Mouse (Mus musculus) left cerebral cortex, postnatal 36 days (tissue): Measurements from ENCODE around the gene Psen2. TPM values are rescaled to one million over a fixed set of nuclear protein-coding genes. Genes with fewer than 3 reads are reported as not detected.

Source experiments
- DNase-seq, 2 experiments: peaks; one replicate each; pipeline ENCODE4 v3.0.0; 2021 to 2022; ENCODE audit warnings: low spot score in 2 of 2, mixed read lengths in 1 of 2
- intact Hi-C: fragments of 180-260 bp; cut with DNase I; formaldehyde crosslinking; loops from one replicate; pipeline ENCODE4 v1.15.1; 2025
- total RNA-seq, 2 experiments: library from RNA; stranded (reverse); gene quantifications; 2 replicates each; pipeline ENCODE4 v1.2.3; 2021

Gene Psen2
- total RNA-seq, 2 experiments from 2014 or later = 19.3 to 20.0 TPM

DNA sequence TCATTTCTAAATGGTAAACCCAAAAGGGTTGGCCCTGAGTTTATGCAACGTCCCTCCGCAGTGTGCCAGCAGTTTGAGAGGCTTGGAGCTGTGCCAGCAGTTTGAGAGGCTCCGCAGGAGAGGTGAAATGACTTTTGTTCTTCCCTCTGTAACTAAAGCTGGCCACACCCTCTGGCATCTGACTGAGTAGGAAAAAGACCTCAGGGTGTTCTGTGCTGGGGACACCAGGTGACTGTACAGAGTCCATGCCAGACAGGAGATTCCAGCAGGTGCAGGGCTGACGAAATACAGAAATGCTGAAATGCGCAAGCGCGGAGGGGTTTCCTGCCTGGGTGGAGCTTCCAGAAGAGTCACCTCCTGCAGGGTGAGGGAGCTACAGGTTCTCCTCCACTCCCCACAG lies 16.4 kb upstream of the Psen2 start:
- intact Hi-C loops = no loop called here
- DNase-seq = no peak

DNA sequence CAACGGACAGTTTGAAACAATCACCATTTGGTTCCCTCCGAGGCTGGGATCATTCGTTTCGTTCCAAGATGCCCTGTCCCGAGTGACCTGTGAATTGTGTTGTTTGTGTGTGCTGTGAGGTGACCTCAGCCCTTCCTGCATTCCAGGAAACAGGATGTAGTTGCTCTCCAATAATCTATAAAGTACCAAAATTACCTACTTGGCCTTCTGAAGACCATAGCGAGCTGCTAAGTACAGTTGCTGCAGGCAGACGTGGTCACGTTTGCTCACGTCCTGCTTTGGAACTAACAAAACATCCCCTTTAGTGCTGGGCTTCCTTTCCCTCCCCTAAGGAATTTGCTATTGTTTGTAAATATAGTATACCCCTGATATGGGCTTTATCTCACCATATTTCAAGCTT lies 14.3 kb upstream of the Psen2 start:
- intact Hi-C loops = no loop called here
- no peak for DNase-seq

DNA sequence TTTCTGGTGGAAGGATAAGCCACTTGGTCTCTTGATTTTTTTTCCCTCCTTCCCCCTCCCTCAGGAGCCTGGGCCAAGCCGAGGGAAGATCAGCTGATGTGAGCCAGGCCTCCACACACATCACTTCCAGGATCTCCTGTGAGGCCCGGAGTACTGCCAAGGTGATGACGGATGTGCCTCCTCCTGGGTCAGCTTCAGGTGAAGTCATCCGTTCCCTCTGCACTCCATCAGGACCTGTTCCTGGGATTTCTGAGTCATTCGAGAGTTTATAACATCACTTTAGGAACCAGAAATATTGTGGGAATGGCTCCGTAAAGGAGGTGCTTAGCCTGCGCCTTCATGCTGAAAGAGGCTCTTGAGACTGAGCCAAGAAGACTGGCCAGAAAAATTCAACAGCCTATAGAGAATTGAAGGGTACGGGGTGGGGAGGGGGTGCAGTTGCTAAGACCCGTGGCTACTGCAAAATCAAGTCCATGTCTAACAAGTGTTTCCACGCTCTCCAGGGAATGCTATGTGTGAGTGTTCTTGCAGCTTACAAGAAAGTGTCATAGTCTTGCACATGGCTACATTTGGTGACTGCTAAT lies 11.6 kb upstream of the Psen2 start:
- DNase-seq = no peak
- intact Hi-C loops = no loop called here

DNA sequence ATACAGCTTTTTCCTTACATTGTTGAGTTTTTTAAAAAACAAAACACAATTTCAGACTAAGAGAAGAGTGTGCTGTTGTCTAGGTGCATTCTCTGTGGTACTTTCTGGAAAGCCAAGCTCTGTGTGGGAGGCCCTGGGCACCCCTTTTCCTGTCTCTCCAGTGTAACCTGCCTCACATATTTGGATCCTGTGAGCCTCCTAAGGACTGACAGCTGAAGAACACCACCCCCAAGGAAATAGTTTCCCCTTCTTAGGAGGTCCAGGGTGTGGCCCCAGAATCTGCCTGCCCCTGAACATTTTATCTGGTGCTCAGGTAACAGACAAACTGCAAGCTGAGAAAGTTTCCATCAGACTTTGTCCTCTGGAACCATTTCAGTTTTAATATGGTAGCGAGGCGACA lies 5.8 kb upstream of the Psen2 start:
- DNase-seq = no peak
- intact Hi-C loops = loop anchor here (5.0 kb wide), 4 partner anchors 63 to 498 kb away; partner anchors contain the start of genes Itpkb and Parp1

DNA sequence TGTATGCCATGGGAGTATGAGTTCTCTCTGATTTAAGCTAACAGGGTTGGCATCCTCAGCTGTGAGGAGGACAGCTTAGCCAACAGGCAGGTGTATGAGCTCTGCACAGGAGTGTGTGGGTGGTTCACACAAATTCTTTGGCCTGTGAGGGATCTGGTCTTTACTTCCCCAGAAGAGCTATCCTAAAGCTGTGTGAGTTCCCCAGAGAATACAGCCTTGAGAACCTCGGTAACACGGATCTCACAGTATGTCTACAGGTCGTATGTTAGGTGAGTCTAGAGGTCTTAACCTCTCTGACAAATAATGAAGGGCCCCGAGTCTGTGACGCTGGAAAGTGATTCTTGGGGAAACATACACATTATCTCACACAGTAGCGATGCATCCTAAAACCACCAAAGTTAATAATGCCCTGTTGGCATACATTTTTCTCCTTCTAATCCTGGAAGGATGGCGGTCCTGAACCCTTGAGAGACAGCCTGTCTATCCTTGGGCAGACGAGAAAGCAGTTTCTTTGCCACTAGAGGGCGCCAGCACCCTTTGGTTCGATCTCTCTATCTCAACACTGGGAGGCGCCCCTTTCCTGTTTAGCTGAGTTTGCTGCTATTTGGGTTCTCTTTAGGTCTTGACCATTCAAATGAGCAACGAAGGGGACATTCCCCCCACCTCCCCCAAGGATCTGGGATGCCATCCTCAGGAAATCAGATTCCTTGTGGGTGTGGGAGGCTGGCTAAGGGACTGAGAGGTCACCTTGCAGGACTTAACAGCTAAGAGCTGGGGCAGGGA lies 5.2 kb upstream of the Psen2 start:
- peak; percentile 82 to 89 for DNase-seq
- intact Hi-C loops = loop anchor here (1.0 to 5.0 kb wide), 6 partner anchors 64 to 499 kb away; partner anchors contain the start of genes Itpkb and Parp1

DNA sequence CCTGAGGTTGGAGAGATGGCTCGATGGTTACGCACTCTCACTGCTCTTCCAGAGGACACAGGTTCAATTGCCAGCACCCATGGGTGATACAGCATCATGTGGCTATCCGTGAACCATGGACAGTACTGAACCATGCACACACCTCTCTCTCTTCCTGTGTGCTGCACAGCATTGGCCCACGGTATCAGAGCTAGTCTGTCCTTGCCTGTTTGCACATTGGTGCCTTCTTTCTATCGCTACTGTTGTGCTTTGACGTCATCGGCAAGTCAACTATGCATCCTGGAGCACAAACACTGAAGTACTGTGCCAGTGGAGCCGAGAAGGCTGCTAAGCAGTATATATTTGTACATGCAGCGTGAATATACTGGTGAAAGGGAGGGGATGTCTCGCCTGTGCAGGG lies 3.9 kb upstream of the Psen2 start:
- intact Hi-C loops = loop anchor here (5.0 kb wide), 4 partner anchors 65 to 500 kb away; partner anchors contain the start of genes Itpkb and Parp1

DNA sequence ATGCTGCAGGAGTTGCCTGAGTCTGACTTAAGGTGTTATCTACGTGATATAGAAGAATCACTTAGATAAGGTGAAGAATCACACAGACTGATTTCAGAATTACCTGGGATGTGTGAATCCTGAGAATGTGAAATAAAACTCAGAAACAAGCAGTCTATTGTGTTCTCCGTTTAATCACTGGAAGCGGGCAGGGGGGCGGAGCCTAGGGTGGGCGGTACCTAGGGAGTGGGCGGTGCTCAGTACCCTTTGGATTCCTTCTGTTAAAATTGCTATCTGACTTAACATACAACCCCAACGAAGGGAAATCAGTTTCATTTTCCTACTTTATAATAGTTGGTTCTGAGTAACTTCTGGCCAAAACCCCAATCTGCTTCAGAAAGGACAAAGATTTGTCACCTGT lies 2.2 kb upstream of the Psen2 start:
- intact Hi-C loops = loop anchor here (5.0 kb wide), 4 partner anchors 67 to 502 kb away; partner anchors contain the start of genes Itpkb and Parp1
- no peak for DNase-seq

More for the DNA sequence above, 3.9 kb upstream of the Psen2 start:
- no peak for DNase-seq

DNA sequence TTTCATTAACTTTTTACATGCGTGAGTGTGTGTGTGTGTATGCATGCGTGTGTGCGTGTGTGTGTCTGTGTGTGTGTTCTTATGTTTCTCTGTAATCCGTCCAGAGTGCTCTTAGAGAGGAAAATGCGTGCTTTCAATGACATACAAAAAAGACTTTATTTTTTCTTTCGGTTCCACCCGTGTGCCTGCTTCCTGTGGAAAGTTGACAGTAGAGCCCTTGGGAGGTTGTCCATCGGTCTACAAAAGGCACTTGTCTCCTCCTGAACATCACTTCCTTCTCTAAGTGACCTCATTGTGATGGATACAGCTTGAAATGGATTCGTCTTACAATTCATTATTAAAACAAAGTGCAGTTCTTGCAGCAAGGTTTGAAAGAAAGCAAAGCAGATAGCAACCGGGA lies 1.6 kb upstream of the Psen2 start:
- intact Hi-C loops = loop anchor here (5.0 kb wide), 4 partner anchors 67 to 502 kb away; partner anchors contain the start of genes Itpkb and Parp1
- DNase-seq = no peak

DNA sequence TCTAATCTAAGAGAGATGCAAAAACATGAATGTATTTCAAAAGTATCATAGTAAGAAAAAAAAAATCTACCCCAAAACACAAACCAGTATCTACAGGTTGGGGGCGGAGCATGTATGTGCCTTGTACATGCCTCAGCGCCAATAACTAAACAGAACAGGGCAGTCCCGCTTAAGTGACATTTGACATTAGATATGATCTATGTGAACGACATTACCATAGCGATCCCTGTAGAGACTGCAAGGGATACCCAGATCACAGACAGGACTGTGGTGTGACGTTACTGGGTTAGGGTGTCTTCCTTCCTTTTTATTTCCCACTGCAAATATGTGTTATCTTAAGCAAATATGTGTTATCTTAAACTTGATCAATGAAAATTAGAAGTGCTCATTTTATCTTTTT lies 1.2 kb upstream of the Psen2 start:
- DNase-seq = no peak
- intact Hi-C loops = no loop called here

DNA sequence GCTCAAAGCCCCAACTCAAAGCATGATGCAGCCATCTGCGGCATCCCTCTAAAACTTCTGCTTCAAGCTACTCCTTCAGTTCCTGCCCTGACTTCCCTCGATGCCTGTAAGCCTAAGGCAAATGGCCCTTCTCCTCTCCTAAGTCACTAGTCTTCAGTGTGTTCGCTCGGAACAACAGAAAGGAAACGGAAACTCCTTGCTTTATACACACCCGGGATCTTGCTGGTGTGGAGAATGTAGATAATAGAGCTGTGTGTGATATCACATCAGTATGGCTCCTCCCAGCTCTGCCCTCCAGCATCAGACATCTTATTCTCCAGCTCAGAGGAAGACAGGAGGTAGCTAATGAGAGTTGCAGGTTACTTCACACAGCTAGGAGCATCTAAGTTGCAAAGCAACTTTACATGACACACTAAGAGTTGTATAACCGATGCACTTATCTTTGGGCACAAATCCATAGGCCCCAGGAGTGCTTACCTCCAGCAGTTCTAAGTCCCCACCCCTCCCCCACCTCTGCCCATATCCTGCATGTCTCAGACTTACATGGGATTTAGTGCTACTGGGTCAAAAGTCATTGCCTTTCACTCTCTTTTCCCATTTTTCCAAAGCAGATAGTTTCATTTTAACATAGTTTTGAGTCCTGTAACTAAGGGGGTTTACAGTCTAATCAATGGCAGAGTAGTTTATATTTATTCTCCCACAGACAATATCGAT lies 1.2 kb downstream of the Psen2 start:
- DNase-seq = no peak
- intact Hi-C loops = no loop called here

DNA sequence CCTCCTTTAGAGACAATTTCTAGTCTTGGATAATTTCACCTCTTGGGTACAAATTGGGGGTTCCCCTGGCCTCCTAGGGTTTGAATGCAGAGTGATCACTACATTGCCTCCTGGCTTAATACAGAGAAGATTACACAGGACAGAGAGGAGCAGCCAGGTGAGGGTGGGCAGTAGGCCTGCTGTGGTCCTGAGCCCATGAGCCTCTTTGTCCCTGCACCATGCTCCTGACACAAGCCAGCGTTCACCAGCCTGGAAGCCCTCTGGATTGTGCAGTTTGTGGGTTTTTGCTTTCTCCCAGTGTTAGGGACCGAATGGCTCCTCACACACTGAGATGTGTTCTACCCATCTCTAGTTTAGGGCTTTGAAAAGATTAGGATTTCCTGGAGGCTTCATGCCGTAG lies 1.8 kb downstream of the Psen2 start:
- intact Hi-C loops = no loop called here

DNA sequence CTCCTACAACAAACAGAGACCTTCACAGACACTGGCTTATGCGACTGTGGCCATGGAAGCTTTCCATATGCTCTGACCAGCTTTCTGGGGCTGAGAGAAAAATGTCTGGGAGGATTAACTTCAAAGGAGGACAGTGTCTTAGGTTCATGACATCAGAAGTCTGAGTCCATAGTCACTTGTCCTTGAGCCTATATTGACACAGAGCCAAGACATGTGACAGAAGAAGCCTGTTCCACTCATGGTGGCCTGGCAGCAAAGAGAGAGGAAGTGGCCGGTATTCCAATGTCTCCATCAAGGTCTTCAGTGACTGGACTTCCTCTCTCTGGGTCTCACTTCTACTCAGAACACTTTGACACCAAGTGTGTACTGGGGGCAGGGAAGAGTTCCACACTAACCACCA lies 2.4 kb downstream of the Psen2 start:
- intact Hi-C loops = no loop called here

More for the DNA sequence above, 1.8 kb downstream of the Psen2 start:
- DNase-seq = no peak

DNA sequence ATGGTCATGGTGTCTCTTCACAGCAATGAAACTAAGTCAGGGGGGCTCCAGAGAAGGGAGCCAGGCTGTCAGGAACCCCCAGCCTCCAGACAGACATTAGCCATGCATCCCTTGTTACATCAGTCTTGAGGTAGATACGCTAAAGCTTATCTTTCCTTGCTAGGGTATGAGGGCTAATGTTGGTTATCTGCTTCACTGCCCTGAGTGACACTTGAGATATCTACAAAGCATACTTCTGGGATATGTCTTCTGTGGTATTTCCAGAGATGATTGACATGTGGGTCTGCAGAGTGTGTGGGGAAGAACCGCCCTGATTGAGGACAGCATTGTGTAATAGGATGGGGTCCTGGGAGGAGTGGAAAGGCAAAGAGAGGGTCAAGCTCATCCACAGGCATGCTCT lies 3.5 kb downstream of the Psen2 start:
- intact Hi-C loops = no loop called here
- DNase-seq = no peak

More for the DNA sequence above, 2.4 kb downstream of the Psen2 start:
- no peak for DNase-seq

DNA sequence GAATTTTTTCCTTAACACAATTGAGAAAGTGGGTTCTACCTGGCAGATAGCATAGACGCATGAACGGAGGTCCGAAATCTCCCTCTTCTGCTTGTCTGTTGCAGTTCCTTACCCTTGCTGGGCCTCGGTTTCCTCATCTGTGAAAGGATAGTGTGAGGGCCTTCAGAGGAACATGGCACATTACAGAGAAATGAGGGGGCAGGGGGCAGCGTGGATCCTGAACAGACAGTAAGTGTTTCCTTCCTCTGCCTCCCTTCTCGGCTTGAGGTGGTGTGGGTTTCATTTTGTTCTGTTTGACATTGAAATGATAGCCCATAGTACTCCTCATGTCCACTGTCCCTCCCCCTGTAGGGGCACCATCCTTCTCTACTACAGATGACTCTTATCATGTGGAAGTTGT lies 5.8 kb downstream of the Psen2 start:
- intact Hi-C loops = no loop called here
- DNase-seq = no peak

DNA sequence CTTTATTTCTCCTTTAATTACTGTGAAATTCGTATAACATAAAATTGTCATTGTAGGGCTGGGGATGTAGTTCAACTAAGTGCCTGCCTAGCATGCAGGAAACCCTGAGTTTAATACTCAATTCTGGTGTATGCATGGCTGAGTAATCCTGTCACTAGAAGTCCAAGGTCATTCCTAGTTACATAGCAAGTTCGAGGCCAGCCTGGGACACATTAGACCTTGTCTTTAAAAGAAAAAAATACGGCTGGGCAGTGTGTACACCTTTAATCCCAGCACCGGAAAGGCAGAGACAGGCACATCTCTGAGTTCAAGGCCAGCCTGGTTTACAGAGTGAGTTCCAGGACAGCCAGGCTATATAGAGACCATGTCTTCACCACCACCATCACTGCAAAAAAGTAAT lies 6.4 kb downstream of the Psen2 start:
- no peak for DNase-seq
- intact Hi-C loops = no loop called here

DNA sequence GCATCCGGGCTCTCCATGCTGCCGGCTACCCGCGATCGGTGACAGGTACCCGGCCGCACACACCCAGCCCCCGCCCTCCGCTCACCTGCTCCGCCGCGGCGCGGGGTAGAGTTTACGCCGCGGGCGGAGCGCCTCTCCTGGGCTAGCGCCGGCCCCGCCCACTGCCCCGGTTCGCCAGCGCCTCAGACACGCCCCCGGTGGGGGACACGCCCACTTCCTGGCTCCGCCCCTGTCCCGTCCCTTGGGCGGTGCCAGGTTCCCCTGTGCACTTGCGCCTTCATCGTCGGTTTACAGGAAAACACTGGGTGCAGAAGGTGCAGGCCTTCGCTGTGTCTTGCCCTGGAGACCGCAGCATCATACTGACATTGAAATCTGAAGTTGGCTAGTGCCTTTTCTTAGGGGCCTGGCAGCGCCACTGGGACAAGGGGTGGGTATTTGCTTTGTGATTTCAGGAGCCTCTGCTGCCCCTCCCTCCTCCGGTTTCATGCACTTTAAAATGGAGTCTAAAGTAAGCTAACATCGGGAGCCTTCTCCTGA lies 7.0 kb downstream of the Psen2 start:
- peak; percentile 93 to 97 for DNase-seq
- intact Hi-C loops = no loop called here

DNA sequence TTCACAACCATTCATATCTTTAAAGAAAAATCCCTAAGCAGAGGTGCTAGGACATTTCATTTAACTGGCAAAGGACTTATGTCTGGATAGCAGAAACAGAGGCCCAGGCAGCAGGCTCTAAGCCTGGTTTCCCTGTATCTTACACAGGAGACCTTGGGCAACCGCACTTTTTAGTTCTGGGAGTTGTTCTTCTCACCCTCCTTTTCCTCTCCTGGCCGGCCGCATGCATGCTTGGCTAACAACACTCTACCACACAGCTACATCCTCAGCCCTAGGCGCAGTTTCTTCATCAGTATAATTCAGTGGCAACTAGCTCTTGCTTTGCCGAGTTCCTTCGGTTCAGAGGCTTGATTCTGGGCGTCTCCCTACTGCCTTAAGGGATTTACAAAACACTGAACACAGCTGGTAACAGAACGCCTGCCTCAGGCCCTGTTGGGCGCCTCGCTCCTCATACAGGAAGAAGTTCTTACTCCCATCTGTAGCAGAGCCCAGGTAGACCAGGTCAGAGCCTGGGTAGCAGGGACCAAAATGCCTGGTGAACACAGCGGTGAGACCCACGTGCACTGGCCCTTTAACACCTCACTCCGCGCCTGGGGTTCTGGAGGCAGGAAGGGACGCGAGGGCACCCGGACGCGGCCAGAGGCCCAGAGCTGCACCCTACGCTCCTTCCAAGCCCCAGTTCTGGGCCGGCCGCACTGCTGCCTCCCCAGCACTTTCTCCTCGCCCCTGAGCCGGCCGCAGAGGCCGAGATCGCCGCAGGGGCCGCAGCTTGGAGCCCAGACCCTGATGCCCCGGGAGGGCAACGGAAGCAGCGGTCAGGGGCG lies 7.7 kb downstream of the Psen2 start:
- intact Hi-C loops = no loop called here
- peak in 1 of 2 experiments; percentile 50 for DNase-seq

DNA sequence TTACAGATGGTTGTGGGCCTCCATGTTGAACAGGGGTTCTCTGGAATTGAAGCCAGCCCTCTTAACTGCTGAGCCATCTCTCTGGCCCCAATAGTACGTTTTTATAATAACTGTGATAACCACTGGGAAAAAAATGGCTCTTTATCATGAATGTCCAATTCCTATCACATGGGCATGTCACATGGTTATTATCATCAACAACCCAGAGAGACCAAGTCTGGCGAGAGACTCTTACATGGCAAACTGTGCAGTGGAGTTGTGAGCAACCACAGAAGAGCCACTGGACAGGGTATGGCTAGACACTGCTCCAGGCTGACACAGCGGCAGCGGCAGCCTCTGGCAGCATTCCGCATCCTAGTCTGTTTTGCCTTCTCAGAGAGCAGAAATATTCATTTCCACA lies 8.9 kb downstream of the Psen2 start:
- DNase-seq = no peak
- intact Hi-C loops = no loop called here

DNA sequence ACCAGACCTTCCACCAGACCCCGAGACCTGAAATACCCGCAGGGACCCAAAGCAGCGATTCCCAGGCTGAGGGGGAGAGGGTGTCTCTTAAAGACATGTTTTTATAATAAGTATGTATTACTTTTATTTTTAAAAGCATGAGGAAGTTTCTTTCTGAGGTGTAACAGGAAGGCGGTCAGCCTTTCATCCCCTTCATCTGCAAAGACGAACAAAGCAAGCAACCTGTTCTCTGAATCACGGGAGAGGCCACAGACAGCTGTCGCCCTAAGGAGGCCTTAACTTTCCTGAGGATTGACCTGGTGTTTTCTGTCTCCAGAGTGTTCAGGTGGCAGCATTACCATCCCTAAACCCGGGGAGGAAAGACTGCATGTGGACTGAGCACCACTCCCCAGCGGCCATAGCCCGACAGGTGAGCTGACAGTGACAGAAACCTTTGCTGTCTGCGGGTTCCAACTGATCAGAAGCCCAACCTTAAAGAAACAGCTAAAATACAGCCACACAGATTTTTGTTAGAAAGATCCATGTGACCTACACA lies 10.5 kb downstream of the Psen2 start:
- no peak for DNase-seq
- intact Hi-C loops = no loop called here
